Mouse (Mus musculus): Measurements from ENCODE around the gene Nploc4. TPM values are rescaled to one million over a fixed set of nuclear protein-coding genes. Genes with fewer than 3 reads are reported as not detected.

Gene Nploc4
- polyA plus RNA-seq, 1 experiment = 63.2 TPM

DNA sequence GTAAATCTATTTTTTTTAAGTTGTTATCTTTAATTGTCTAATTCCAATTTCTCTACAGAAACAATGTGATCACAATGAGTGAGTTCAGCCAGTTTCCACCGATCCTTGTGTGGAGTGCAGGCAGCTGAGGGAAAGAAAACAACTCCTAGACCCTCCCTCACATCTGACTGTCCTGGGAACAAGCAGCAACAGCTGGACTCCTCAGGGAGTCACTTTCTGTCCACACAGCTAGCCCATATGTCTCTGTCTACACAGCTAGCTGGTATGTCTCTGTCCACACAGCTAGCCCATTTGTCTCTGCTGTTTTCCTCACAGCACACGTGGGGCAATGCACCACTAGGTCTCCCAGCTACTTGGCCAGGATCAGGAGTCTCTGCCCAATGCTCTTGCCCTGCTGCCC is 39.9 kb downstream of the Nploc4 start:
- TF ChIP-seq CTCF (IDR thresholded peaks at IDR 0.05; ENCODE audit: borderline replicate concordance, extremely low read depth, insufficient read depth, insufficient read length) (no peak), POLR2A (IDR thresholded peaks at IDR 0.05; ENCODE audit: borderline replicate concordance, extremely low read depth, insufficient read depth, insufficient read length, poor library complexity, severe bottlenecking) (no peak)

DNA sequence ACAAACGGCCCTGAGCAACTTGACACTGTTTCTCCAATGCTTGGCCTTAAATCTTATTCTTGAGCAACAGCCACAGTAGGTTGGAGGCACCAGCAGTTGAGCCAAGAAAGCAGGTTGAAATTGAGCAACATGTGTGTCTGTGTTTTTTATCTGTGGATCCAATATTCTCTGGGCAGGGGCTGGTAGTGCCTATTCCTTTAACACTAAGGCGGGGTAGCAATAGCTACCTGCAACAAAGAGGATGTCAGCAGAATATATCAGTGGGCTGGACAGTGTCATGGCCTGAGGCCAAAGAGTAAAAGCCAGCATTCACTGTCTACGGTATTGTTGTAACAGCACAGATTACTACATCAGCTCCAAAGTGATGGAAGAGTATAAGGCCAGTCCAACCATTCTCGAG is 41.8 kb downstream of the Nploc4 start:
- DNase-seq (ENCODE audit: low read depth) = no peak
- TF ChIP-seq POLR2A (IDR thresholded peaks at IDR 0.05; ENCODE audit: borderline replicate concordance, extremely low read depth, insufficient read depth, insufficient read length, poor library complexity, severe bottlenecking) = no peak
- TF ChIP-seq CTCF (IDR thresholded peaks at IDR 0.05; ENCODE audit: borderline replicate concordance, extremely low read depth, insufficient read depth, insufficient read length) = no peak

More for the DNA sequence above, 39.9 kb downstream of the Nploc4 start:
- DNase-seq (ENCODE audit: low read depth) = no peak

DNA sequence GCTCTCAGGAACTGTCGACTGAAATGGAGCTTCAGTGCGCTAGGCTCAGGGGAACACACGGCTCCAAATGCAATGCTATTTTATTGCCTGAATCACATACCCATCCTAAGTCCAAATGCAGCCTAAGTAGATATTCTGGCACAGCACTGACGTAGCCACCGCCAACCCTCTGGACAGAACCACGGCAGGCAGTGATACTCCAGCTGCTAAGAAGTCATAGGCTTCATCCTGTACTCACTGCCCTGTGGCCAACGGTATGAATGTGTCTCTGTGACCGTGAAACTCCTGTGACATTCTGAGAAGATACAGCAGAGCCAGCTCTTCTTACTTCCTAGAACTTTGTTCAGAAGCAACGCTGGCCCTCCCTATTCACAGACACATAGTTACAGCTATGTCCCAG is 48.9 kb downstream of the Nploc4 start:
- no peak for DNase-seq (ENCODE audit: low read depth)
- TF ChIP-seq CTCF (IDR thresholded peaks at IDR 0.05; ENCODE audit: borderline replicate concordance, extremely low read depth, insufficient read depth, insufficient read length) (no peak), POLR2A (IDR thresholded peaks at IDR 0.05; ENCODE audit: borderline replicate concordance, extremely low read depth, insufficient read depth, insufficient read length, poor library complexity, severe bottlenecking) (no peak)

DNA sequence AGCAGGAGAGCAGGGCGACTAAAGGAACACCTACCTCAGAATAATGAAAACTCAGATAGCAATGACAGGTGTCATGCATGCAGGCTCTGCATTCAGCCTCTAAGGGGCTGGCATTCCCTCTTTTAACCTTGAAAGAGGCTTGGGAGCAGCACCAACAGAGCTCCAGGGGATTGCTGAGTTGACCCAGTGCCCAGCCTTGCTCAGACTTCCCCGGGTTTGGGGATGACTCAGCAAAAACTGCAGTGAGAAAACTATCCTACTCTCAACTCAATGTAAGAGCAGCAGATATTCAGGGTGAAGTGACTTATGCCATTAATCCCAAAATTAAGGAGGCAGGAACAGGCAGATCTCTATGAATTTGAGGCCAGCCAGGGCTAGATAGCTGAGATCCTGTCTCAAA is 50.4 kb downstream of the Nploc4 start:
- TF ChIP-seq CTCF (IDR thresholded peaks at IDR 0.05; ENCODE audit: borderline replicate concordance, extremely low read depth, insufficient read depth, insufficient read length) (no peak), POLR2A (IDR thresholded peaks at IDR 0.05; ENCODE audit: borderline replicate concordance, extremely low read depth, insufficient read depth, insufficient read length, poor library complexity, severe bottlenecking) (no peak)
- no peak for DNase-seq (ENCODE audit: low read depth)

DNA sequence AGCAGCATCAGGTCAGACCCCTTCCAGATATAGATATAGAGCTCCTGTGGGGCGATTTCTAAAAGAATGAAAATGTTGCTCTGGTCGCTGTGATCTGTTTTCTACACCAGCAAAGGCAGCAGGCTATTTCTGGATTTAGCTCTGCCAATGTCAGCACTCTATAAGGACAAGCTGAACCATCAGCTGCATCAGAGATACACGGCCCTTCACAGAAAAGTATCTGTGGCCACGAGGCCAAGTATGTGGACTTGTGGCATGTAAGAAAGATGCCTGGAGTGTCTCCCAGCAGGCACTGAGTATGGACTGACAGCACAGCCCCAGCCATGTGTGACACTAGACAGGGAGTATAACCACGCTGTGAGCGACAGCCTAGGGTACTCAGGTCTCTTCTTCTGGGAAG is 50.9 kb downstream of the Nploc4 start:
- DNase-seq (ENCODE audit: low read depth) = no peak
- TF ChIP-seq CTCF (IDR thresholded peaks at IDR 0.05; ENCODE audit: borderline replicate concordance, extremely low read depth, insufficient read depth, insufficient read length) (no peak), POLR2A (IDR thresholded peaks at IDR 0.05; ENCODE audit: borderline replicate concordance, extremely low read depth, insufficient read depth, insufficient read length, poor library complexity, severe bottlenecking) (no peak)

DNA sequence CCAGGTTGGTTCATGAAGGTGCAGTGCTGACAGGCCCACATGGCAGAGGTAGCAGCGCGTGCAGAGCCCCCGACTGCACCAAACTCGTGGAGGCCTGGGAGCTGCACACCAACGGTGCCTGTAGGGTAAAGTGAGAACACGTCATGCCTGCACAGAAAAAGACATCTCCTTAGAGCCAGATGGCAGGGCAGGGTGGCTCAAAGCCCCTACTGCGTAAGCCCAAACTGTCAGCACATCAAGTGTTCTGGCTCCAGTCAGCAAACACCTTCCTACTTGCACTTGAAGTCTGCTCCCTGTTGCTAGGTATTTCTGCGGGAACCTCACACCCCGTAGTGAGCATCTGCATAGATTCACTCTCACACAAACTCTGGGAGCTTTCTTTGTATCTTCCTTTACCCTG is 55.0 kb downstream of the Nploc4 start:
- no peak for DNase-seq (ENCODE audit: low read depth)
- TF ChIP-seq CTCF (IDR thresholded peaks at IDR 0.05; ENCODE audit: borderline replicate concordance, extremely low read depth, insufficient read depth, insufficient read length) (no peak), POLR2A (IDR thresholded peaks at IDR 0.05; ENCODE audit: borderline replicate concordance, extremely low read depth, insufficient read depth, insufficient read length, poor library complexity, severe bottlenecking) (no peak)

DNA sequence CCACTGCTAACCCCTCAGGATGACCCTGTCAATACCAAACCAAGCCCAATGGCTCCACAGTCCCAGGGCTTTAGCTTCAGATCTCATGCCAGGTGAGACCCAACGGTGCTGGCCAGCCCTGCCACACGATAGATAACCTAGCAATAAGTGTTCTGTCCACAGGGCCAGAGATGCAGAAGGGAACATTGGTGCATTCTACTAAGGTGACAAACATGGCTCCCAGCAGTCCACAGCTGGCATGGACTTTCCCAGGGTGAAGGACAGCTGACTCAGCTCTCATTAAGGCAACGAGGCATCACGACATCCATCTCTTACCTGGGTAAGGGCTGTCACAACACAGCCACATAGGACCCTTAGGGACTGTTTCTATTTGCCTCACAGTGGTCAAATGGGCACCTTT is 56.4 kb downstream of the Nploc4 start:
- no peak for TF ChIP-seq POLR2A (IDR thresholded peaks at IDR 0.05; ENCODE audit: borderline replicate concordance, extremely low read depth, insufficient read depth, insufficient read length, poor library complexity, severe bottlenecking)
- TF ChIP-seq CTCF (IDR thresholded peaks at IDR 0.05; ENCODE audit: borderline replicate concordance, extremely low read depth, insufficient read depth, insufficient read length) = no peak
- no peak for DNase-seq (ENCODE audit: low read depth)

DNA sequence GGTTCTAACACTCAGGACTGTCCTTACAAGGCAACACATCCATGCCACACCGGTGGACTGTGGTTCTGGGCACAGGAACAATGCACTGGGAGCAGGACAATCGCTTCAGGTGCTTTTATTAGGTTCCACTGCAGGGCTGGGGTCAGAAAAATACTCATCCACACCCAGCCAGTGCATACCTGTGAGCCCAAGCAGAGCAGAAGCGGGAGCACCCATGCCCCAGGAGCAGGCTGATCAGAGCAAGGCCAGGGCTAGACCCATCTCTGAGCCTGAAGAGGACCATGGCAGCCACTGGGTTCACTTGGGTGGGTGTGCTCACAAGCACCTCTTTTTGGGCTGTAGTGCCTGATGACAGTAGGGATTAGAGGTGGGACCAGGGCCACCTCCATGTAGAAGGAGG is 57.2 kb downstream of the Nploc4 start:
- no peak for DNase-seq (ENCODE audit: low read depth)
- TF ChIP-seq CTCF (IDR thresholded peaks at IDR 0.05; ENCODE audit: borderline replicate concordance, extremely low read depth, insufficient read depth, insufficient read length) (no peak), POLR2A (IDR thresholded peaks at IDR 0.05; ENCODE audit: borderline replicate concordance, extremely low read depth, insufficient read depth, insufficient read length, poor library complexity, severe bottlenecking) (no peak)

DNA sequence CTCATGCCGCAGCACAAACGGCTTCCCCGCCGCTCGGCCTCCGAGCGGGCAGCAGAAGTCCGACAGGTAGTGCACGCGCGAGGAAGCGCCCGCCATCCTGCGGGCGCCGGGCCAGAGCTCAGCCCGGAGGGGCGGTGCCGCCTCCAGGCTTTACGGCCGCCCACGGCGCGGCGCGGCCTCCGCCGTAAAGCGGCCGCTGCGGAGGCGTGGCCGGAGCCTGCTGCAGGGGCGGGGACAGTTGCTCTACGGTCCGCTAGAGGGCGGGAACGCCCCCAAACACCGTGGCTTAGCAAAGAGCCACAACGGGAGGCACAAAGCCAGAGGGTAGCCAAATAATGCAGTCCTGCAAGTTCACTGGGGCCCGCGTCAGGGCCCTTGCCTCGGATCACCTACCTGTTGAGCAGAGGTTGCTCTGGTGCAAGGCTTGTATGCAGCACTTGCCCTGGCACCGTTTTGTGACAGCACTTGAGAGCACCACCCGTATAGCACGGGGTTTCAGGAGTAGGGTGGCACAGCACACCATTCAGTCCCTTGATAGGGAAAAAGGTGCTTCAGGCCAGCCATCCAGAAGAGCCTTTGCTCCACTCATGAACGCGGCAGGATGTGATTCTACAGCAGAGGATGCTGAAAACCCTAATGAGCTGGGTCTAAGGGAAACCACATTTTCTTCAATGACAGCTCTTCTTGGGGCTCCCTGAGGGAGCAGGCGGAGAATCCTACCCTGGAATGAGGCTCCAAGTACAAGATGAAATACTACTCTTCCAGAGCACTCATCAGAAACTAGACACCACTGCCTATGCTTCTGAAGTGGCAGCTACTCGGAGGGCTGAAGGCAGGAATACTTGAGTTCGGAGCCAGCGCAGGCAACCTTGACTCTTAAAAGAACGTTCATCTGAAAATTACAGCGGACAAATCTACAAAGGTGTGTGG is 58.6 kb downstream of the Nploc4 start, which contains the start of gene Faap100:
TSS of gene Faap100 (minus strand) at position 154 of the 930 bp plus-strand sequence.
- peak; percentile 69 for TF ChIP-seq CTCF (IDR thresholded peaks at IDR 0.05; ENCODE audit: borderline replicate concordance, extremely low read depth, insufficient read depth, insufficient read length)
- TF ChIP-seq POLR2A (IDR thresholded peaks at IDR 0.05; ENCODE audit: borderline replicate concordance, extremely low read depth, insufficient read depth, insufficient read length, poor library complexity, severe bottlenecking) = peak; percentile 92
- DNase-seq (ENCODE audit: low read depth) = peak; percentile 97

DNA sequence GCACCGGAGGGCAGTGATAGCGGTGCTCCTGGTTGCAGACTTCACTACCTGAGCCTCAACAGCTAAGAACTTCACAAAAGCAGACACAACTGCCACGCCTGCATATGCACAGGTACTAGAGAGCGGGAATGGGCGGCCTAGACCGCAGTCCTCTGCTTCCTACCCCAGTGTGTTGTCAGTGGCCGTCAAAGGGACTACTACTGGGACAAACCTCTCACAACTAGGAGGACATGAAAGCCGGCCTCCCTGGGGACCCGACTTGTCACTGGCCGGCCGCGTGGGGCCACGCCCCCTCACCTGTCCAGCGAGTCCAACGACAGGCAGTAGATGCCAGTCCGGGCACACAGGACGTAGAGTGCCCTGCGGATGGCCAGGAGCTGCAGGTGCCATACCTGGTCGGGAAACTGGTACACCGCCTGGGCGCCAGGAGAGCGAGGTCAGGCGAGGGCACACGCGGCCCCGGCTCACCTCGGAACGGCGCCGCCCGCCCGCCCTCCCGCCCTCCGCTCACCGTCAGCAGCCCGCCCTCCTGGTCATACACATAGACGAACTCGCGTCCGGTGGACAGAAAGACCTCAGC is 59.4 kb downstream of the Nploc4 start:
- no peak for TF ChIP-seq CTCF (IDR thresholded peaks at IDR 0.05; ENCODE audit: borderline replicate concordance, extremely low read depth, insufficient read depth, insufficient read length)
- no peak for TF ChIP-seq POLR2A (IDR thresholded peaks at IDR 0.05; ENCODE audit: borderline replicate concordance, extremely low read depth, insufficient read depth, insufficient read length, poor library complexity, severe bottlenecking)
- peak; percentile 43 for DNase-seq (ENCODE audit: low read depth)

DNA sequence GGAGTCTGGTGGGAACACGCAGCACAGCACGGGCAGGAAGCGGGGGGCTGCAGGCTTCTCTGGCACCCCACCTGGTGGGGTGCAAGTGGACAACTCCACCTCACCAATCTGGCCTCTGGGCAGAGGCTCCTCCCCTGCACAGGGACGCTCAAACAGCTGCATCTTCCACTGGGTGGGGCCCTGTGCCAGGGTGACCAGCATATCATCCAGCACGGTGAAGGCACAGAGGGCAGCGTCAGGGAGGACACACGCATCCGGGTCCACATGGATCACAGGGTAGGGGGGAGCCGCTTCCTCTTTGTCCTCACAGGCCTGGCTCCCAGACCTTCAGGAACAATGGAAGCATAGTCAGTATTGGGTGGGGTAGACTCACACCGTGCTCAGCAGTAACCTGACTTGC is 60.2 kb downstream of the Nploc4 start:
- TF ChIP-seq POLR2A (IDR thresholded peaks at IDR 0.05; ENCODE audit: borderline replicate concordance, extremely low read depth, insufficient read depth, insufficient read length, poor library complexity, severe bottlenecking) (no peak), CTCF (IDR thresholded peaks at IDR 0.05; ENCODE audit: borderline replicate concordance, extremely low read depth, insufficient read depth, insufficient read length) (no peak)
- no peak for DNase-seq (ENCODE audit: low read depth)

Data from brain, embryonic 14.5 days (tissue).